Mouse (Mus musculus) intestine, embryonic 16.5 days (tissue): ENCODE measurements around the gene Ip6k2. TPM values are rescaled to one million over a fixed set of nuclear protein-coding genes. Genes with fewer than 3 reads are reported as not detected.
A peak's percentile ranks its signal among the peaks of the same experiment; 100 is the strongest.

Experiments
- ATAC-seq: fragments of 200-750 bp; cut with Nextera tagmentation; 2 replicates; pipeline ENCODE4 v1.8.0; 2017; ENCODE audit warnings: moderate TSS enrichment, moderate library complexity
- H3K27ac ChIP-seq: fragments of 300-500 bp; sonication (generic); 2 replicates; pipeline ENCODE4 v1.5.1; 2014; ENCODE audit warnings: mild to moderate bottlenecking, low read length
- H3K27me3 ChIP-seq: fragments of 300-500 bp; sonication (generic); replicated peaks from 2 replicates; pipeline ENCODE4 v1.6.1; 2014; ENCODE audit warnings: low read length, control low read depth, mixed read lengths; ENCODE audit not compliant: control insufficient read depth, insufficient read depth
- H3K36me3 ChIP-seq: fragments of 300-500 bp; sonication (generic); 2 replicates; pipeline ENCODE4 v1.6.1; 2014; ENCODE audit warnings: low read length, control low read depth; ENCODE audit not compliant: control insufficient read depth, insufficient read depth
- H3K4me1 ChIP-seq: fragments of 300-500 bp; sonication (generic); 2 replicates; pipeline ENCODE4 v1.6.1; 2014; ENCODE audit warnings: low read length, control low read depth, mixed read lengths; ENCODE audit not compliant: control insufficient read depth, insufficient read depth
- H3K4me2 ChIP-seq: fragments of 300-500 bp; sonication (generic); 2 replicates; pipeline ENCODE4 v1.6.1; 2014; ENCODE audit warnings: low read depth, low read length, control low read depth
- H3K4me3 ChIP-seq: fragments of 300-500 bp; sonication (generic); 2 replicates; pipeline ENCODE4 v1.5.1; 2014; ENCODE audit warnings: mild to moderate bottlenecking, low read length
- H3K9ac ChIP-seq: fragments of 300-500 bp; sonication (generic); 2 replicates; pipeline ENCODE4 v1.6.1; 2014; ENCODE audit warnings: low read depth, low read length
- H3K9me3 ChIP-seq: fragments of 300-500 bp; sonication (generic); 2 replicates; pipeline ENCODE4 v1.6.1; 2016; ENCODE audit warnings: low read length, control low read depth; ENCODE audit not compliant: control insufficient read depth
- WGBS: fragments of 180-500 bp; shearing (Covaris S2); extraction: QIAGEN DNeasy Blood & Tissue Kit; methylation state at CpG from one replicate; pipeline ENCODE4 v1.1.7; 2014; 5-methylcytosine and 5-hydroxymethylcytosine counted together
- polyA plus RNA-seq: library from polyadenylated mRNA; unstranded; fragments of >200 nt; fragmentation: Nextera tagmentation; extraction: Ambion mirVana; gene quantifications from 2 replicates; pipeline ENCODE4 v1.2.1, GENCODE M21; 2015

Ip6k2 gene
- polyA plus RNA-seq, 1 experiment from 2014 or later, result 57.2 TPM

DNA sequence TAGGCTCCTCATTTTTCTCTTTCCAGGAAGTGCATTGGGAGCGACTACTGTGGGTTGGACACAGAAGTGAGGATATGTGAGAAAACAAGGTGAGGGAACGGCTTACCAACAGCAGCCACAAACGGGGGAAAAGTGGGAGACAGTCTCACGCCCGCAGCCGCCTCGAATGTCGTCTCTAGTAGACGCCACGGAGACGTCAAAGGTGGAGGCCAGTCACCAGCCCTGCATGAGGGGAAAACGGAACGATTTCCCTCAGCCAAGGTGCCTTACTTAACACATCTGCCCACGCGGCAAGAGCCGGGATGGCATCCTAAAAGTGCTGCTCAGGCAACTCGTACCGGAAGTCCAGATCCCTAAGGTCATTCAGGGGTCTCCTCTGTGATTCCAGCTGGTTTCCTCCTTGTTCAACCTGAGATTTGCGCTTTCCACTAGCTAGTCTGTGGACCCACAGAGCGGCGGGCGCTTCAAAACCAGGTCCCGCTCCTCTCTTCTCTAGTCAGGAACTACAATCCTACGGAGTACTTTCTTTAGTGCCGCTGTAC is 40.6 kb downstream of the Ip6k2 start:
- Histone ChIP-seq H3K27ac (no peak overlapping the region), H3K4me3 (no peak overlapping the region), H3K9ac (no peak overlapping the region), H3K9me3 (no peaks in the 10 kb centered on the region), H3K27me3 (peaks cover 53% of the 10 kb centered on the region), H3K4me1 (peaks cover 11% of the 10 kb centered on the region), H3K4me2 (no peak overlapping the region), H3K36me3 (no peaks in the 10 kb centered on the region)
- no peak for ATAC-seq
- WGBS, result 5% methylated on average over 25 of the region's 25 CpGs

DNA sequence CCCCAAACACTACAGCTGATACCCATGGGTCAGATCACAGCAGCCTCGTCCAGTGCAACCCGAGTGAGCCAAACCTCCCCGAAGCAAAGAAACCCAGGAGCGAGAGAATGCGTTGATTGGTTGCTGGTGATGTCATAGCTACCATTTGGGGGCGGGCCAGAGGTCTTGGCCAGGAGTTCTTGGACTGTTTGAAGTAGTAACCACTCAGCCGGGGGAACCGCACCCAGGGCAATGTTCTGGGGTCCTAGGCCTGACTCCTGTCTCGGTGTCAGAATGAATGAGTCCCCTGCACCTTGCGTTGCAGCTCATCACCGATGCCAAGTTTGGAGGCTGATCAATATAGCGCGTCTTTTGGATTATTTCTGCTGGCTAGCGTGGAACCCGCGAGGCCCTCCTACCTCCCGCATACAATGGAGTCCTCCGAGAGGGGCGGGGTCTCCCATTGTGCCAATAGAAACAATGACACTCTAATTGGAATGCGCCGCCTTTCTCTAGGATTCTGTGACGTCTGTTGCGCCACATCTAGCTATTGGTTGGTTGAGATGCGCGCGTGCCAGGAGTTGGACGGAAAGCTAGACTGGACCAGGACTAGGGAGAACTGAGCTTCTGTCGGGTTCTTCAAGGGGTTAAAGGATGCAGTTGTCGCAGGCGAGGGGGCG is 41.3 kb downstream of the Ip6k2 start:
- ATAC-seq, result peak; percentile 32
- no peak overlapping the region for H3K27ac ChIP-seq
- peaks cover 11% of the 10 kb centered on the region for H3K4me1 ChIP-seq
- no peaks in the 10 kb centered on the region for H3K36me3 ChIP-seq
- H3K9ac ChIP-seq, result no peak overlapping the region
- H3K4me3 ChIP-seq, result no peak overlapping the region
- peaks cover 58% of the 10 kb centered on the region for H3K27me3 ChIP-seq
- no peaks in the 10 kb centered on the region for H3K9me3 ChIP-seq
- H3K4me2 ChIP-seq, result no peak overlapping the region
- under 1% methylated on average over 31 of the region's 31 CpGs for WGBS

DNA sequence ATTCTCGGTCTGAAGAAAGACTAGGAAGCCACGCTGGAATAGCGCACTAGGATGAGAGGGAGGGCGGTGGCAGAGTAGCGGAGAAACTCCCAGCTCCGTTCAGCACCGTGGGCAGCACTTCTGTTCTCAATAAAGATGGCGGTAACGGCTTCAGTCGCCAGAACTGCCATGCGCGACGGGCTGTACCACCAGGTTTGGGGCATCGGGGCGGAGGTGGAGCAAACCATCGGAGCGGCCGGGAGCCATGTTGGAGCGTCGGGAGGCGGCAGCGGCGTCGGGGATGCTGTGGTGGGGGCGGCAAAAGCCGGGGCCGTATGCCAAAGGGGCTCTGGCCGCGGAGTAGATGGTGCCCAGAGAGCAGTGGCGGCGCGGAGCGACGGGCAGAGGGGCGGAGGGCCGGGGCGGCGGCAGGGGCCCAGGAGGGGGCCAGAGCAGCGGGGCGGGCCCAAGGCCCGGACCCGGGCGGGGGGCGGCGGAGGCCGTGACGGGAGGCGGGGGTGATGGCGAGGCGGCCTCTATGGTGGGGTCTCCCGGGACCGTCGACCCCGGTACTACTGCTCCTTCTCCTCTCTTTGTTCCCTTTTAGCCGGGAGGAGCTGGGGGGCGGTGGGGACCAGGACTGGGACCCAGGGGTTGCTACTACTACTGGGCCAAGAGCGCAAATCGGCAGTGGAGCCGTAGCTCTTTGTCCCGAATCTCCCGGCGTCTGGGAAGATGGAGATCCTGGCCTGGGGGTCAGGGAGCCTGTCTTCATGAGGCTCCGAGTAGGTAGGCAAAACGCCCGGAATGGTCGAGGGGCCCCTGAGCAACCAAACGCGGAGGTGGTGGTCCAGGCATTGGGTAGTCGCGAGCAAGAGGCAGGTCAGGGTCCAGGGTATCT is 42.5 kb downstream of the Ip6k2 start, which contains the start of gene Celsr3:
TSS of gene Celsr3 (plus strand) at position 501 of the 880 bp plus-strand sequence.
- Histone ChIP-seq H3K27ac (no peak within 1 kb of the TSS), H3K4me1 (peaks cover 11% of the 10 kb centered on the region), H3K9me3 (no peaks in the 10 kb centered on the region), H3K4me3 (peak within 1 kb of the TSS; percentile 45), H3K36me3 (no peaks in the 10 kb centered on the region), H3K27me3 (peaks cover 61% of the 10 kb centered on the region), H3K4me2 (peak within 1 kb of the TSS; percentile 56), H3K9ac (0 out of 2 replicates have a peak within 1 kb of the TSS, but pooled peaks have one; percentile 18)
- ATAC-seq, result peak; percentile 19; the same call in 1 of the 2 replicates
- WGBS, result 2% methylated on average over 69 of the region's 70 CpGs

DNA sequence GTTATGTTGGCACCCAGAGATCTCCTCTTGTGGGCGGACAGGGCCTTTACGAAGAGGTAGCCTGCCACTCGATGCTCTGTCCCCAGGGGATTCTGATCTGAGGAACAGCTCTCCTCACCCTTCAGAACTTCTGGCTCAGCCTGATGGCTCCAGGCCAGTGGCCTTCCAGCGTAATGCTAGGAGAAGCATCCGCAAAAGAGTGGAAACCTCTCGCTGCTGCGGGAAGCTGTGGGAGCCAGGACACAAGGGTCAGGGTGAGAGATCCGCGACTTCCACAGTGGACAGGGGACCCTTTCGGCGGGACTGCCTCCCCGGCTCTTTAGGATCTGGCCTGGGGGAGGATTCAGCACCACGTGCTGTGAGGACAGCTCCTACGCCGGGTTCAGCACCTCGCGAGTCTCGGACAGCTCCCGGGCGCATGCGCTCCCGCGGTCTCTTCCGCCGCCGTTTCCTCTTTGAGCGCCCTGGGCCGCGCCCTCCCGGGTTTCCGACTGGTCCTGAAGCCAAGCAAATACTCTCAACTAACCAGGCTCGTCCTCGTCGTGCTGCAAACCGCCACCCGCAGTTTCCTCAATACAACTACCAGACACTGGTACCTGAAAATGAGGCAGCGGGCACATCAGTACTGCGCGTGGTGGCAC is 43.2 kb downstream of the Ip6k2 start:
- peak; percentile 59 for ATAC-seq
- Histone ChIP-seq H3K4me3 (peak overlapping the region; percentile 45), H3K9me3 (no peaks in the 10 kb centered on the region), H3K27ac (no peak overlapping the region), H3K9ac (no peak overlapping the region), H3K4me2 (peak overlapping the region; percentile 56), H3K27me3 (peaks cover 68% of the 10 kb centered on the region), H3K4me1 (peaks cover 17% of the 10 kb centered on the region), H3K36me3 (no peaks in the 10 kb centered on the region)
- 2% methylated on average over 39 of the region's 39 CpGs for WGBS

DNA sequence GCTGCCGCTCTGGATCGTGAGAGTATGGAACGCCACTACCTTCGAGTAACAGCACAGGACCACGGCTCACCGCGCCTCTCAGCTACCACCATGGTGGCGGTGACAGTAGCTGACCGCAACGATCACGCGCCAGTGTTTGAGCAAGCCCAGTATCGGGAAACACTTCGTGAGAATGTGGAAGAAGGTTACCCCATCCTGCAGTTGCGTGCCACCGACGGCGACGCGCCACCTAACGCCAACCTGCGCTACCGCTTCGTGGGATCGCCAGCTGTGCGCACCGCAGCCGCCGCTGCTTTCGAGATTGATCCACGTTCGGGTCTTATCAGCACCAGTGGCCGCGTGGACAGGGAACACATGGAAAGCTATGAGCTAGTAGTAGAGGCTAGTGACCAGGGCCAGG is 43.9 kb downstream of the Ip6k2 start:
- WGBS, result 10% methylated on average over 34 of the region's 34 CpGs

DNA sequence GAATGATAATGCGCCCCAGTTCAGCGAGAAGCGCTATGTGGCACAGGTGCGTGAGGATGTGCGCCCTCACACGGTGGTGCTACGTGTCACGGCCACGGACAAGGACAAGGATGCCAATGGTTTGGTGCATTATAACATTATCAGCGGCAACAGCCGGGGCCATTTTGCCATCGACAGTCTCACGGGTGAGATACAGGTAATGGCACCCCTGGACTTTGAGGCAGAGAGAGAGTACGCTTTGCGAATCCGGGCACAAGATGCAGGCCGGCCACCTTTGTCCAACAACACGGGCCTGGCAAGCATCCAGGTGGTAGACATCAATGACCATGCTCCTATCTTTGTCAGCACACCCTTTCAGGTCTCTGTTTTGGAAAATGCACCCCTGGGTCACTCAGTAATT is 44.3 kb downstream of the Ip6k2 start:
- WGBS, result 59% methylated on average over 18 of the region's 18 CpGs
- ATAC-seq, result no peak
- Histone ChIP-seq H3K9me3 (no peaks in the 10 kb centered on the region), H3K4me3 (peak overlapping the region; percentile 34), H3K9ac (no peak overlapping the region), H3K4me2 (peak overlapping the region; percentile 56), H3K27ac (no peak overlapping the region), H3K27me3 (peaks cover 73% of the 10 kb centered on the region), H3K36me3 (no peaks in the 10 kb centered on the region), H3K4me1 (peaks cover 18% of the 10 kb centered on the region)

More for the DNA sequence above, 43.9 kb downstream of the Ip6k2 start:
- no peak; the same call in 1 of the 2 replicates for ATAC-seq
- Histone ChIP-seq H3K4me1 (peaks cover 18% of the 10 kb centered on the region), H3K36me3 (no peaks in the 10 kb centered on the region), H3K4me2 (peak overlapping the region; percentile 56), H3K27ac (no peak overlapping the region), H3K27me3 (peaks cover 69% of the 10 kb centered on the region), H3K4me3 (peak overlapping the region; percentile 34), H3K9ac (no peak overlapping the region), H3K9me3 (no peaks in the 10 kb centered on the region)

DNA sequence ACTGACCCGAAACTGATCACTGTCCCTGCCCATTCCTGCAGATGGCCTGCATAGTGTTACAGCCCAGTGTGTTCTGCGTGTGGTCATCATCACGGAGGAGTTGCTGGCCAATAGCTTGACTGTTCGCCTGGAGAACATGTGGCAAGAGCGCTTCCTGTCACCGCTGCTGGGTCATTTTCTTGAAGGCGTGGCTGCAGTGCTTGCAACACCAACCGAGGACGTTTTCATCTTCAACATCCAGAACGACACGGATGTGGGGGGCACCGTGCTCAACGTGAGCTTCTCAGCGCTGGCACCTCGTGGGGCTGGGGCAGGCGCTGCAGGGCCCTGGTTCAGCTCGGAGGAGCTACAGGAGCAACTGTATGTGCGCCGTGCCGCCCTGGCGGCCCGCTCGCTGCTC is 48.0 kb downstream of the Ip6k2 start:
- 6% methylated on average over 23 of the region's 23 CpGs for WGBS
- peak overlapping the region; percentile 2 for H3K9ac ChIP-seq
- peaks cover 50% of the 10 kb centered on the region for H3K27me3 ChIP-seq

DNA sequence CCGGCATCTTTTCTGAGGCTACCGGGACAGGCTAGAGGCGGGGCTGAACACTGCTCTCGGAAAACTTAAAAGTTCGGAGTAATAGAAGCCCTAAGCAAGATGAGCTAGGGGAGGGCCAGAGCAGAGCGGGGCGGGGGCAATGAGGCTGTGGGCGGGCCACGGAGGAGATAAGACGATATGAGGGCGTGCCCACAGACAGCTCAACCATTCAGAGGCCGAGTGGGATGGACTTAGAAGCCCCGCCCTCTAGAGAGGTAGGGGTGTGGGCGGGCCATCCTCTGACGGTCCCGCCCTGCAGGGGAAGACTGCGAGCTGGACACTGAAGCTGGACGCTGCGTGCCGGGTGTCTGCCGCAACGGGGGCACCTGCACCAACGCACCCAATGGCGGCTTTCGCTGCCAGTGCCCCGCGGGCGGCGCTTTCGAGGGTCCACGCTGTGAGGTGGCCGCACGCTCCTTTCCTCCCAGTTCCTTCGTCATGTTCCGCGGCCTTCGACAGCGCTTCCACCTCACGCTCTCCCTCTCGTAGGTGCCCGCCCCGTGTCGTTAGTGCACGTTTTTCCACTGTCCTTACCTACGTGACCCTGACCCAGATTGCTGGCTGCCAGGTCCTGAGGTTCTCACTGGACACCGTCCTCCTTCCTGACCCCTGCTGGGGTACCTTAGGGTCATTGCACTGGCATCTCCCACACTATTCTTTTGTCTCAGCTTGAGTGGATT is 49.0 kb downstream of the Ip6k2 start:
- H3K4me1 ChIP-seq, result peaks cover 10% of the 10 kb centered on the region

More for the DNA sequence above, 48.0 kb downstream of the Ip6k2 start:
- H3K36me3 ChIP-seq, result no peaks in the 10 kb centered on the region
- H3K4me2 ChIP-seq, result peak overlapping the region; percentile 90
- ATAC-seq, result no peak
- no peaks in the 10 kb centered on the region for H3K9me3 ChIP-seq
- H3K4me1 ChIP-seq, result peaks cover 13% of the 10 kb centered on the region
- peak overlapping the region; percentile 48 for H3K4me3 ChIP-seq
- no peak overlapping the region for H3K27ac ChIP-seq

More for the DNA sequence above, 49.0 kb downstream of the Ip6k2 start:
- Histone ChIP-seq H3K9me3 (no peaks in the 10 kb centered on the region), H3K27me3 (peaks cover 45% of the 10 kb centered on the region), H3K4me3 (peak overlapping the region; percentile 48), H3K36me3 (no peaks in the 10 kb centered on the region), H3K9ac (peak overlapping the region; percentile 43), H3K27ac (no peak overlapping the region), H3K4me2 (peak overlapping the region; percentile 90)
- WGBS, result 3% methylated on average over 46 of the region's 46 CpGs
- peak; percentile 99 for ATAC-seq
